Mouse (Mus musculus): ENCODE measurements around the gene Slc6a18.

Slc6a18 gene

GRCm38 (mm10) chr13:73687601-73688000 is 9.8 kb upstream of the Slc6a18 start:
- DNase-seq (ENCODE audit: extremely low read depth, low read depth), result no peak

DNA sequence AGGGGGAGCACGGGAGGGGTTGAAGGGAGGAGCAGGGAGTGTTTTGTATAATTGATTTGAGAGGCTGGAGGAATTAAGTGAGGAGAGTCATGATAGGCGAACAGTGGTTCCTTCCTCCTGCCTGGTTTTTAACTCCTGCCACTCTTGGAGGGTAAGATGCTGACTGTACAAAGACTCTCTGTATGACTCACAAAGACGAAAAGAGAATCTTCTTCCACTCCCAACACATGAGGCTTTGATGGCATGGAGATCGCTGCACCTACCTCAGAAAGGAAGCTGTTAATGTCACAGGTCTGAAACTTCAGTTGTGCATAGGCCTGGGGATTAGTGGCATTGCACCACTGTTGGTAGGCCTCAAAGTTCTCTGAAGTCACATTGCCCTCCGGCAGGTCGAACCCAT is 7.7 kb upstream of the Slc6a18 start:
- no peak for DNase-seq (ENCODE audit: extremely low read depth, low read depth)

DNA sequence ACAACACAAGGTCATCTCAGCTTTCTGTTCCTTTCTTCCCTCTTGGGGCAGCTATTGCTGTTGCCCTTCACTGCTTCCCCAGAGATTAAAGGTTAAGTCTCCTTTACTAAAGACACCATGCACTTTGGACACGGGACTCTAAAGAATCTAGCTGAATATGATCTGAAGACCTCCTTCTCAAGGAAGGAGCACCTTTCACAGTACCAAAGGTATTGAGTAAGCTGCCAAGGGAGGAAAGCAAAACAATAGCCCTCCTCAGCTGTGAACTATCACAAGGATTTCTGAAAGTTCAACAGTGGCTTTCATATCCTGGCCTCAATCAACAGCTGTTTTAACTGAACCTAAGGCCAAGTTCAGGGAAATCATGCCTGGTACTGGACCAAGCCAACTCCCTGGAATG is 6.6 kb upstream of the Slc6a18 start:
- no peak for DNase-seq (ENCODE audit: extremely low read depth, low read depth)

- DNase-seq (ENCODE audit: extremely low read depth, low read depth), result no peak
Observed at GRCm38 (mm10) chr13:73683682-73684081, 5.9 kb upstream of the Slc6a18 start.

- no peak for DNase-seq (ENCODE audit: extremely low read depth, low read depth)
Observed at GRCm38 (mm10) chr13:73682226-73682625, 4.4 kb upstream of the Slc6a18 start.

DNA sequence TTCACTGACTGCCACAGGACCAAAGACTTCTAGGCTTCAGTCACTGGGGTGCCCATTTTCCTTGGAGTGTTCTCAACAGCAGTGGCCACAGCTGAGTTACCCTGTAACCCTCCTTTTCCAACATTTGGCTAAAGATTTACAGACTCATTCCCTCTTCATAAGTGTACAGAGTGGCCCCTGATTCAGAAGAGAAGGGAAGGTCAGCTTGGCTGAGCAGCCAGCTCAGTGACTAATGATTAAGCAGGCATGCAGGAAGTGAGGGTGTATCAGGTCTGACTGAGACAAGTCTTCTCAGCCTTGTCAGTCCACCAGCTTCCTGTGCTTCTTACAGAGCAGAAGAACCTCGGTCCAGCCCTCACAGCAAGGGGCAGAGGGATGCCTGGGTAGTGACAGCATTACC is 2.6 kb upstream of the Slc6a18 start:
- no peak for DNase-seq (ENCODE audit: extremely low read depth, low read depth)

DNA sequence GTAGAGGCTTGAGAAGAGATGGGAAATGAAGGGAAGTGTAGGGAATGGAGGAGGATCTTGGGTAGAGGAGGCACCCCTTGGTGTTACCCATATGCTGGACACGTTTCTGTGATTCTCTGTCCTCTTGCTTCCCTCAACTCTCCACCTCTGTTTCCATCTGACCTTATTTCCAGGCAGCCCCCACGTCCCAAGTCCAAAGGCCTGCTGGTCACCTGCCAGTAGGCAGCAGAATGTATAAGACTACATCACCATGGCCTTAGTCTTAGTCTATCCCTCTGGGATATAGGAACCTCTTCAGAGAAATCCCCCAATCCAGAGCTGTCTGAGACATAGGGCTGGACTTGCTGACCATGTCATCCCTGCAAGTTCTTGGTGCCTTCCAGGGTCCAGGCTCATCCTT is 1.5 kb upstream of the Slc6a18 start:
- no peak for DNase-seq (ENCODE audit: extremely low read depth, low read depth)

DNA sequence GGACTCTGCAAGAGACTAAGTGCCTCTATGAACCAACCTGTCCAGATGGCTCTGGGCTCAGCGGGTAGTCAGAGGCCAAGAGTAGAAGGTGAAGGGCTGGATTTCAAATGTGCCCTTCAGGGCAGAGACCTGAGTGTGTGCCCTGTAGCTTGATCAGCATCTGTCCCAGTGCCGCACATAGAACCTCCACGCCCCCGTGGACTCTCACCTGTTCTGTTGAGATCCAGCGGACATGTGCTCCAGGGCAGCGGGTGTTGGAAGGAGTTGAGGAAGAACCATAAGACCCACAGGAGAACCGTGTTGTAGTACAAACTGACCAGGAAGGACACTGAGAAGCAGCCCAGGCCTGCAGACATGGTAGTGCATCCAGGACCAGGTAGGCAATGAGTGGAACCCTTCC is 2.7 kb downstream of the Slc6a18 start:
- DNase-seq (ENCODE audit: extremely low read depth, low read depth), result no peak

- DNase-seq (ENCODE audit: extremely low read depth, low read depth), result no peak
Observed at GRCm38 (mm10) chr13:73660163-73660695, 17.6 kb downstream of the Slc6a18 start.

GRCm38 (mm10) chr13:73658953-73659352 is 18.9 kb downstream of the Slc6a18 start:
- DNase-seq (ENCODE audit: extremely low read depth, low read depth), result no peak

GRCm38 (mm10) chr13:73654976-73655375 is 22.8 kb downstream of the Slc6a18 start:
- DNase-seq (ENCODE audit: extremely low read depth, low read depth), result no peak

DNA sequence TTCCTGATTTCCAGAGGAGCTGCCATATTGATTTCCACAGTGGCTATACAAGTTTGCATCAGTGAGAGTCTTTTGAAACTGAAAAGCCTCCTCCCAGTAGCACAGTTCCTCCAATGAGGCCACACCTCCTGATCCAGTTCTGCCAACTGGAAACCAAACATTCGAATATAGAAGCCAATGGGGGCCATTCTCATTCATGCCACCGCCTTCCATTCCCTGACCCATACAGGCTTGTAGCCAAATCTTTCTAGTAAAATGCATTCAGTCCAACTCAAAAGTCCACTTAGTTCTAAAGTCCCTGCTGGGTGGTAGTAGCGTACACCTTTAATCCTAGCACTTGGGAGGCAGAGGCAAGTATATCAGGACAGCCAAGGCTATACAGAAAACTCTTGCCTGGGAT is 24.6 kb downstream of the Slc6a18 start:
- DNase-seq (ENCODE audit: extremely low read depth, low read depth), result no peak

DNA sequence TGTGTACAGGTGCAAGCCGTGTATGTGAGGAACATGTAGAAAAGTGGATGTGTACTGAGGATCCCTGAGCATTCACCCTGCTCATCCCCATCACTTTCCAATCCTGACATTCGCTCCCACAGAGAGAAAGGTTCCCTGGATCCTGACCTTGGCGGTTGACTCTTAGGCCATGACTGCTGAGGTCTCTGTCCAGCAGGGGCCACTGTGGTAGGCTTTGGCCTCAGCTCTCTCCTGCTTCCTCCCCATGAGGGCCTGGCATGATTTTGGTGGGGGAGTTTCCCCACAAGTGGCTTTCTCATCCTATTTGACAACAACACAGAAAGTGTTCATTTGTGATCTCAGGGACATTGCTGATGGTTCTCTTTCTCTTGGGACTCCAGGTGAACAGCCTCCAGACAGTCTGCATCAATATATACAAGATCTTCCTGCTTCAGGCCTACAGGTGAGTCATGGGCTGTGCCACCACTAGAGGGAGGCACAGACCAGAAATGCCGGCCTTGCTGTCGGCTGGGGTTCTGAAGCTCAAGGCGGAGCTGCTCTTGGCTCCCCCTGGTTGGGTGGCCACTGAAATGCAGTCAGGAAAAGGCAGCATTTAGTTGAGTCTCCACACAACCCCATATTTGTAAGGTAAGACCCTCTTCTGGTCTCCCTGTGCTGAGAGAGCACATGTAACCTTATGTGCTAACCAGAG is 31.3 kb downstream of the Slc6a18 start:
- no peak for DNase-seq (ENCODE audit: extremely low read depth, low read depth)

- no peak for DNase-seq (ENCODE audit: extremely low read depth, low read depth)
Observed at GRCm38 (mm10) chr13:73641296-73641695, 36.5 kb downstream of the Slc6a18 start.

DNA sequence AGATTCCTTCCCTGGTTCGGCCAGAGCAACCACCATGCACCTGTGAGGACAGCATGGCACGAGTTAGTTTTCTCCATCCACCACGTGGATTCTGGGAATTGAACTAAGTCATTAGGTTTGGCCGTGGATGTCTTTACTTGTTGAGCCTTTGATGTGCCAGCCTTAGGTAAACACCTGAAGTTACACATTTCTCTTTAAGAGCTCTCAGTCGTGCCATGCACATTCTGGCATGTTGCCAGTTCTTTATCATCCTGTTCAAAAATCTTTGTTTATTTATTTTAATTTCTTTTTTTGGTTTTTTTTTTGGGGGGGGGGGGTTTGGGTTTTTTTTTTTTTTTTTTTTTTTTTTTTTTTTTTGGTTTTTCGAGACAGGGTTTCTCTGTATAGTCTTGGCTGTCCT is 40.0 kb downstream of the Slc6a18 start:
- no peak for DNase-seq (ENCODE audit: extremely low read depth, low read depth)

DNA sequence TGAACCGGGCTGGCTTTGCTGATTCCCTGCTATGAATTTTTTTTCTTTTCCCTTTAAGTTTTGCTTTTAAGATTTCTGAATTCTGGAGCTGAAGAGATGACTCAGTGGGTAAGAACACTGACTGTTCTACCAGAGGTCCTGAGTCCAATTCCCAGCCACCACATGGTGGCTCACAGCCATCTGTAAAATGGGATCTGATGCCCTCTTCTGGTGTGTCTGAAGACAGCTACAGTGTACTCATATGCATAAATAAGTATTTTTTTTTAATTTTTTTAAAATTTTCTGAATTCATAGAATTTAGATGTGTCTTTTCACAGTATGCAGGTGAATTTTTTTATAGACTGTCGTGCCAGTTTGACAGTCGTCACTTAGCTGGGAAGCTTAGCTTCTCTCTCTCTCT is 46.0 kb downstream of the Slc6a18 start:
- DNase-seq (ENCODE audit: extremely low read depth, low read depth), result no peak

DNA sequence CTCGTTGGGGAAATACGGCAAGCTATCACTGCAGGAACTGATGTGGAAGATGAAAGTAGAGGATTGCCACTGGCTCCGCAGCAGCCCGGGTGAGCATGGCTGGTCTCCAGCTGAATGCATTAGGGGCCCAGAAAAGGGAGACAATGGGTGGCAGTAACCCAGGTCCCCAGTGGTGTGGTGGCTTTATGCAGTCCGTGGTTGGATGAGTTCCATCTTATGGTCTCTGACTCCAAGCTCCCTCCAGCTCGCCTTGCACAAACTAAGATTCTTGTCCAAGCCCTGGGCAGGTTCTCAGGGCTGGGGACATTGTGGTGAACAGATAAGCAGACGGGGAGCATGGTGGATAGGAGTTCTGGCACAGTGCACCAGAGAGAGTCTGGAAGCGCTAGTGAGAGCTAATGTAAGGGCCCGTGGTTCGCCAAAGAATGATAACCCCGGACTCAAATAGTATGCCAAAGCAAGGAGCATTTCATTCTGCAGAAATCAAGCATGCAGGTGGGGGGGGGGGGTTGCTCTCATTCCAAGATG is 49.2 kb downstream of the Slc6a18 start:
- peak; percentile 39 for DNase-seq (ENCODE audit: extremely low read depth, low read depth)

- DNase-seq (ENCODE audit: extremely low read depth, low read depth), result peak; percentile 58
Observed at GRCm38 (mm10) chr13:73626745-73627549, 50.9 kb downstream of the Slc6a18 start, which contains the start of gene Tert. TSS of gene Tert (plus strand) at chr13:73626911.

DNA sequence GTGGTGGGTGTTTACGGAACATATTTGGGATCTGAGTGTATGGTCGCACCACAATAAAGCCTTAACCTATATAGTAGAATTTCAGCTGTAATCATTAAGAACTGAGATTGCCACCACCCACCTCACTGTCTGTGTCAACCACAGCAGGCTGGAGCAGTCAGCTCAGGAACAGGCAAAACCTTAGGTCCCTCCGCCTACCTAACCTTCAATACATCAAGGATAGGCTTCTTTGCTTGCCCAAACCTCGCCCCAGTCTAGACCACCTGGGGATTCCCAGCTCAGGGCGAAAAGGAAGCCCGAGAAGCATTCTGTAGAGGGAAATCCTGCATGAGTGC is 51.4 kb downstream of the Slc6a18 start:
- no peak for DNase-seq (ENCODE audit: extremely low read depth, low read depth)

DNA sequence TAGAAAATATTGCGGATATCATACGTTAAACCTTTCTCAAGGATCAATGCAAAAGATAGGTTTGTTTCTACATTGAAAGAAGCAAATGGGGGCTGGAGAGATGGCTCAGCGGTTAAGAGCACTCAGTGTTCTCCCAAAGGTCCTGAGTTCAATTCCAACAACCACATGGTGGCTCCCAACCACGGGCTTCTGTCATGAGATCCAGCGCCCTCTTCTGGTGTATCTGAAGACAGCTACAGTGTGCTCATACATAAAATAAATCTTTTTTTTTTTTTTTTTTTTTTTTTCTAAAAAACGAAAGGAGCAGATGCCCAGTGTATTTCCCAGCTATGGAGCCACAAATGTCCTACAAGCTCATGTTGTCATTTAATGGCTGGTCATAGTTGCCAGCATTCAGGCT is 57.2 kb downstream of the Slc6a18 start:
- no peak for DNase-seq (ENCODE audit: extremely low read depth, low read depth)

DNA sequence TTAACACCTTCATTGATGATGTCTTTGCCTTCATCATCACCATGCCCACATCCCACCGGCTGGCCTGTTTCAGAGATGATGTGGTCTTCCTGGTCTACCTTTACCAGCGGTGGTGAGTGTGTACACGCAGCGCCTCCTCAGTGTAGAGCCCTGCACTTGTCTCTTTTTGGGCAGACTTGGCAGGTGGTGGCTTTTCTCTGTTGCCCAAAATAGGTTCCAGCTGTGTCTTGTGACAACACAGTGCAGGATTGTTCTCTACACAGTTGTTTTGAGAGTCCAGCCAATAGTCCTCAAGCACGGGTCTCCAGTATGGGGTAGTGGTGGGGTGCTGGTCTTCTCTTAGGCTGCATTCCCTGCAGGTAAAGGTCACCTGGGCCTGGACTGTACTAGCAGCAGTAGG is 59.4 kb downstream of the Slc6a18 start:
- no peak for DNase-seq (ENCODE audit: extremely low read depth, low read depth)

Data from MEL-GATA-1-ER (cell line).